In the genomic region with DNA sequence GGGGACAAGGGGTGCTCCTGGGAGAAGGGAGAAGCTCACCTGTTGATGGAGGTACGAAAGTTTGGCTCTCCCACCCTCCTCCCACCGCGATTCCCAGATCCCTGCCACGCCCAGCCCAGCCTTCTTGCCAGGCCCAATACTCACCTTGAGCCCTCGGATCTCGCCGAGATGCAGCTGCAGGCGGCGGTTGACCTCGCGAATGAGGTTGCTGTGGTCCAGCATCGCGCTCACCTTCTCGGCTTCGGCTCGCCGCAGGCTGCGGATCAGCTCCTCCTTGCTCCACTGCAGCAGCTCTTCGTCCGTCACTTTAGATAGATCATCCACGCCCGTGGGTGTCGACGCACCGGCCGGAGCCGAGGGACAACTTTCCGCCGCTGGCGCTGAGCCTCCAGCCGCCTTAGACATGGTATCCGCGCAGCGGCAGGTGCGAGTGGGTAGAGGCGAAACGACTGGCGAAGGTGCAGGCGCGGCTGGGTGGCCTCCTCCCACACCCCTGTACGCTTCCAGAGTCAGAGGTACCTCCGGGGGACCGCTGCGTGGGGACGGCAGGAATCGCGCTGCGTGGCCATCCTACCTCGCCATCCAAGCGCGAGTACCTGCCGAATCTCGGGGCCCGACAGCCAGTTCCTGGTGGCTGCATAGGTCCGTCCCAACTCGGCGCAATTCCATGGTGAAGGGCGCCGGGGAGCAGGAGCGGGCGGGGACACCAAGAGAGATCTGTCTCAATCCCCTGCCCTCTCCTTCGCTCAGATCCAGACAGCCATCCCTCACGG, we compare ENCODE assay signal across 7 mouse cellular contexts. TPM values are rescaled to one million over a fixed set of nuclear protein-coding genes. Genes with fewer than 3 reads are reported as not detected.
A peak's percentile ranks its signal among the peaks of the same experiment; 100 is the strongest.
DNase-seq lines count a peak whose midpoint lies in the region; ATAC-seq and TF ChIP-seq lines count a peak whose summit lies in the region.

No protein-coding gene starts in this region.

- H3K4me3 ChIP-seq in heart, adult 2 months = peak overlapping the region; percentile 67
- peak overlapping the region; percentile 48 for H3K4me3 ChIP-seq in kidney, postnatal 0 days (replicated peaks; ENCODE audit: low read depth, low read length)

- DNase-seq in retina, embryonic 14.5 days (ENCODE audit: low spot score) = peak; percentile 49
- DNase-seq in retina, postnatal 1 day = no peak
- DNase-seq in embryo, embryonic 9.5 days (ENCODE audit: extremely low spot score) = peak; percentile 44
- peak; percentile 23 to 53 for DNase-seq in heart, adult 2 months
- peak; percentile 3 for DNase-seq in kidney, postnatal 0 days (ENCODE audit: low spot score)
- DNase-seq in mesoderm, embryonic 11.5 days (ENCODE audit: low read depth, low spot score) = peak; percentile 23

- under 1% methylated on average over 63 of the region's 63 CpGs for WGBS in heart, adult 2 months
- WGBS in kidney, postnatal 0 days = under 1% methylated on average over 59 of the region's 63 CpGs

- no peaks in the 10 kb centered on the region for H3K9me3 ChIP-seq in kidney, postnatal 0 days (replicated peaks; ENCODE audit: low read length)

- peak overlapping the region; percentile 87 for H3K27ac ChIP-seq in heart, adult 2 months
- H3K27ac ChIP-seq in kidney, postnatal 0 days = no peak overlapping the region

- H3K4me1 ChIP-seq in heart, adult 2 months (ENCODE audit: control insufficient read depth, insufficient read depth, low read length) = peaks cover 3% of the 10 kb centered on the region
- no peaks in the 10 kb centered on the region; the same call in 1 of the 2 replicates for H3K4me1 ChIP-seq in kidney, postnatal 0 days (replicated peaks; ENCODE audit: insufficient read depth, low read length)

- H3K27me3 ChIP-seq in heart, adult 2 months (ENCODE audit: control insufficient read depth, insufficient read depth, low read length) = peaks cover 5% of the 10 kb centered on the region
- peaks cover 12% of the 10 kb centered on the region for H3K27me3 ChIP-seq in kidney, postnatal 0 days (ENCODE audit: insufficient read depth, low read length)

- peak overlapping the region; percentile 92 for H3K4me2 ChIP-seq in kidney, postnatal 0 days (ENCODE audit: low read length)

- TF ChIP-seq POLR2A in heart, adult 2 months (IDR thresholded peaks at IDR 0.05; ENCODE audit: insufficient read depth, low read depth, low read length) = peak; percentile 24; the same call in 1 of the 2 replicates

- no peak for TF ChIP-seq EP300 in heart, adult 2 months (IDR thresholded peaks at IDR 0.05; ENCODE audit: insufficient read depth, low read depth, low read length)

- peaks cover 14% of the 10 kb centered on the region for H3K36me3 ChIP-seq in heart, adult 2 months (ENCODE audit: control insufficient read depth, insufficient read depth, low read length)
- no peaks in the 10 kb centered on the region for H3K36me3 ChIP-seq in kidney, postnatal 0 days (ENCODE audit: insufficient read depth, low read length)

- ATAC-seq in kidney, postnatal 0 days (replicated peaks; ENCODE audit: low FRiP score, low read depth) = peak; percentile 67; the same call in 1 of the 2 replicates
- no peak for ATAC-seq in inflammation-experienced regulatory T-cells, adult 6 months

- no peaks in the 10 kb centered on the region for H3K79me2 ChIP-seq in heart, adult 2 months (replicated peaks; ENCODE audit: control insufficient read depth, insufficient read depth, low read length)

- H3K9ac ChIP-seq in heart, adult 2 months (ENCODE audit: low read depth, low read length) = peak overlapping the region; percentile 80
- H3K9ac ChIP-seq in kidney, postnatal 0 days (ENCODE audit: low read depth, low read length) = peak overlapping the region; percentile 10; the same call in 1 of the 2 replicates

- intact Hi-C loops in heart, adult 2 months (cut with DNase I) = loop anchor here (2.0 to 10.0 kb wide), 4 partner anchors 41 to 1359 kb away; no protein-coding TSS in a partner anchor

- no peak for TF ChIP-seq CTCF in heart, adult 2 months (IDR thresholded peaks at IDR 0.05)
- TF ChIP-seq CTCF in kidney, postnatal 0 days (IDR thresholded peaks at IDR 0.05; ENCODE audit: low read depth) = no peak

RNA-seq across cellular contexts. Expression of a gene that starts 0.8 kb away (rescaled TPM):
- total RNA-seq in heart, adult 2 months (2021) = 10 to 100 TPM; 10.9 to 11.0 TPM
- 3.7 and 4.8 TPM in 2 replicates for polyA plus RNA-seq in heart, adult 2 months (2012; rRNA removed)
- polyA plus RNA-seq in kidney, postnatal 0 days (2015; fragmentation: Nextera tagmentation; extraction: Ambion mirVana) = 1.7 and 1.9 TPM in 2 replicates
- not detected for polyA plus RNA-seq in inflammation-experienced regulatory T-cells, adult 6 months (2017; shearing (Covaris generic))
